8 mouse cellular contexts compared by ENCODE assay signal in genomic region chr17:75464331-75464982, GRCm38 (mm10). TPM values are rescaled to one million over a fixed set of nuclear protein-coding genes. Genes with fewer than 3 reads are reported as not detected.
DNase-seq lines count a peak whose midpoint lies in the region; ATAC-seq and TF ChIP-seq lines count a peak whose summit lies in the region.

No protein-coding gene starts in this region.

- H3K27me3 ChIP-seq in liver, embryonic 11.5 days (replicated peaks; ENCODE audit: control insufficient read depth, insufficient read depth, low read length), result no peaks in the 10 kb centered on the region
- no peaks in the 10 kb centered on the region for H3K27me3 ChIP-seq in heart, embryonic 14.5 days (ENCODE audit: control insufficient read depth, insufficient read depth, low read length)
- H3K27me3 ChIP-seq in liver, embryonic 14.5 days (ENCODE audit: control insufficient read depth, insufficient read depth, low read length), result no peaks in the 10 kb centered on the region

- no peak overlapping the region for H3K9ac ChIP-seq in liver, embryonic 11.5 days (ENCODE audit: low read depth, low read length)
- H3K9ac ChIP-seq in heart, embryonic 14.5 days (ENCODE audit: low read length), result no peak overlapping the region
- no peak overlapping the region for H3K9ac ChIP-seq in liver, embryonic 14.5 days (replicated peaks)

- no peak overlapping the region for H3K27ac ChIP-seq in liver, embryonic 11.5 days (ENCODE audit: low read depth, low read length)
- H3K27ac ChIP-seq in heart, embryonic 14.5 days (replicated peaks in 1 of 2; ENCODE audit: control insufficient read depth in 1 of 2, insufficient read depth in 1 of 2, low read depth in 2 of 2, low read length in 2 of 2), result peak overlapping the region; percentile 78 to 81; a peak in 3 of 4 replicates
- H3K27ac ChIP-seq in liver, embryonic 14.5 days, result no peak overlapping the region

- TF ChIP-seq CTCF in liver, embryonic 14.5 days (IDR thresholded peaks at IDR 0.05; ENCODE audit: low read depth), result no peak

- no peak for TF ChIP-seq EP300 in liver, embryonic 14.5 days (IDR thresholded peaks at IDR 0.05; ENCODE audit: low read depth)

- peak overlapping the region; percentile 64 for H3K4me2 ChIP-seq in liver, embryonic 11.5 days
- peak overlapping the region; percentile 66 for H3K4me2 ChIP-seq in heart, embryonic 14.5 days (ENCODE audit: low read length)
- H3K4me2 ChIP-seq in liver, embryonic 14.5 days (ENCODE audit: low read depth), result peak overlapping the region; percentile 48; the same call in 1 of the 2 replicates

- no peak overlapping the region for H3K4me3 ChIP-seq in liver, embryonic 11.5 days (ENCODE audit: low read depth, low read length)
- no peak overlapping the region for H3K4me3 ChIP-seq in heart, embryonic 14.5 days (ENCODE audit: control insufficient read depth in 1 of 2, insufficient read depth in 1 of 2, low read depth in 1 of 2, low read length in 2 of 2)
- no peak overlapping the region for H3K4me3 ChIP-seq in liver, embryonic 14.5 days (ENCODE audit: insufficient read depth in 1 of 2, low read depth in 2 of 2, low read length in 2 of 2)

- 6% methylated on average over 9 of the region's 9 CpGs for WGBS in liver, embryonic 11.5 days
- WGBS in heart, embryonic 14.5 days, result 12% methylated on average over 9 of the region's 9 CpGs
- 11% methylated on average over 9 of the region's 9 CpGs for WGBS in liver, embryonic 14.5 days (ENCODE audit: insufficient replicate concordance)

- 0 out of 2 replicates have a peak, but pooled peaks have one; percentile 22 for ATAC-seq in liver, embryonic 11.5 days (replicated peaks; ENCODE audit: low FRiP score)
- ATAC-seq in heart, embryonic 14.5 days (ENCODE audit: insufficient number of reproducible peaks, insufficient read depth, low FRiP score, low read depth), result no peak
- ATAC-seq in liver, embryonic 14.5 days (ENCODE audit: insufficient read depth), result no peak

- H3K9me3 ChIP-seq in liver, embryonic 11.5 days (ENCODE audit: control insufficient read depth, low read length), result no peaks in the 10 kb centered on the region
- no peaks in the 10 kb centered on the region for H3K9me3 ChIP-seq in heart, embryonic 14.5 days (ENCODE audit: control insufficient read depth, low read length)
- H3K9me3 ChIP-seq in liver, embryonic 14.5 days (ENCODE audit: control insufficient read depth, low read length), result no peaks in the 10 kb centered on the region

- peak; percentile 41 for DNase-seq in liver, embryonic 11.5 days (ENCODE audit: low spot score)
- DNase-seq in liver (no peak), ZHBTc4 (ENCODE audit: low read depth, low spot score) (peak; percentile 3)
- DNase-seq in liver, embryonic 14.5 days (ENCODE audit: low read depth in 3 of 3, low spot score in 3 of 3), result no peak
- no peak for DNase-seq in layer of hippocampus, adult 11-12 months (ENCODE audit: low spot score)
- DNase-seq in layer of hippocampus, postnatal 10 days (ENCODE audit: low spot score in 2 of 2), result no peak
- DNase-seq in T-cell, adult 2 months (ENCODE audit: low spot score), result no peak

- H3K36me3 ChIP-seq in liver, embryonic 11.5 days (ENCODE audit: control insufficient read depth, insufficient read depth, low read length), result no peaks in the 10 kb centered on the region
- no peaks in the 10 kb centered on the region for H3K36me3 ChIP-seq in heart, embryonic 14.5 days (ENCODE audit: control insufficient read depth, insufficient read depth, low read length)
- no peaks in the 10 kb centered on the region for H3K36me3 ChIP-seq in liver, embryonic 14.5 days (replicated peaks; ENCODE audit: control insufficient read depth, insufficient read depth, low read depth)

- H3K4me1 ChIP-seq in liver, embryonic 11.5 days (replicated peaks; ENCODE audit: control insufficient read depth, insufficient read depth, low read length), result peaks cover 13% of the 10 kb centered on the region
- H3K4me1 ChIP-seq in heart, embryonic 14.5 days (ENCODE audit: control insufficient read depth in 2 of 2, insufficient read depth in 2 of 2, low read length in 2 of 2), result peaks cover 13 to 18% of the 10 kb centered on the region in 2 experiments
- H3K4me1 ChIP-seq in liver, embryonic 14.5 days (replicated peaks; ENCODE audit: control insufficient read depth in 2 of 2, insufficient read depth in 2 of 2, low read length in 1 of 2), result peaks cover 0 to 4% of the 10 kb centered on the region in 2 experiments; a peak in 2 of 4 replicates

RNA-seq across cellular contexts. Expression of gene Rasgrp3, which starts 28.8 kb away (rescaled TPM):
- 9.8 and 14.9 TPM in 2 replicates for polyA plus RNA-seq in liver, embryonic 11.5 days (2014; fragmentation: Nextera tagmentation; extraction: Ambion mirVana)
- polyA plus RNA-seq in heart, embryonic 14.5 days (2014; fragmentation: Nextera tagmentation; extraction: Ambion mirVana), result 24.3 and 25.1 TPM in 2 replicates
- 1.5 and 2.9 TPM in 2 replicates for polyA plus RNA-seq in liver, embryonic 14.5 days (2012; rRNA removed)
- polyA plus RNA-seq in liver, embryonic 14.5 days (2014; fragmentation: Nextera tagmentation; extraction: Ambion mirVana), result 2.0 and 3.2 TPM in 2 replicates
- total RNA-seq in layer of hippocampus, postnatal 10 days (2021), result 10 to 100 TPM; 11.7 to 13.2 TPM

Comparison
In these comparisons a context has a peak if more than half of its experiments do, and no peak if none do; other contexts are left out.
1. DNase-seq: peak in liver, embryonic 11.5 days (single experiment) and ZHBTc4 (single experiment); none in liver (single experiment), liver, embryonic 14.5 days (0 of 3), layer of hippocampus, adult 11-12 months (single experiment), layer of hippocampus, postnatal 10 days (0 of 2) and T-cell, adult 2 months (single experiment).
2. H3K27ac ChIP-seq: peak in heart, embryonic 14.5 days (2 of 2); none in liver, embryonic 11.5 days (single experiment) and liver, embryonic 14.5 days (single experiment).
3. Peak in every context shown above with its lines, with median percentiles within 50 percentile points of each other: H3K4me2 ChIP-seq.